Mouse (Mus musculus): ENCODE results near the gene Fam187a.

GRCm38 (mm10) chr11:102915380-102915779, 30.4 kb downstream of the Fam187a start:
- TF ChIP-seq CTCF (IDR thresholded peaks at IDR 0.05; ENCODE audit: extremely low read depth, insufficient read depth, insufficient read length, insufficient replicate concordance) (no peak), POLR2A (IDR thresholded peaks at IDR 0.05; ENCODE audit: low read depth, low read length) (no peak)

Measured in spleen, adult 2 months (tissue).